Mouse (Mus musculus) left cerebral cortex, postnatal 25 days (tissue): ENCODE data around the gene Negr1. TPM values are rescaled to one million over a fixed set of nuclear protein-coding genes. Genes with fewer than 3 reads are reported as not detected.
A peak's percentile ranks its signal among the peaks of the same experiment; 100 is the strongest.

ENCODE experiments used
- DNase-seq, 2 experiments: peaks; one replicate each; pipeline ENCODE4 v3.0.0; 2022; ENCODE audit warnings: low spot score in 2 of 2, mixed read lengths in 1 of 2
- intact Hi-C: fragments of 180-260 bp; cut with DNase I; formaldehyde crosslinking; loops from one replicate; pipeline ENCODE4 v1.15.1; 2025
- total RNA-seq, 2 experiments: library from RNA; stranded (reverse); gene quantifications; 2 replicates each; pipeline ENCODE4 v1.2.3; 2021

The Negr1 gene
- total RNA-seq, 2 experiments from 2014 or later = 235 to 242 TPM

- intact Hi-C loops = no loop called here
- DNase-seq = no peak
Measured at GRCm38 (mm10) chr3:156883873-156884272, 322.3 kb downstream of the Negr1 start.

DNA sequence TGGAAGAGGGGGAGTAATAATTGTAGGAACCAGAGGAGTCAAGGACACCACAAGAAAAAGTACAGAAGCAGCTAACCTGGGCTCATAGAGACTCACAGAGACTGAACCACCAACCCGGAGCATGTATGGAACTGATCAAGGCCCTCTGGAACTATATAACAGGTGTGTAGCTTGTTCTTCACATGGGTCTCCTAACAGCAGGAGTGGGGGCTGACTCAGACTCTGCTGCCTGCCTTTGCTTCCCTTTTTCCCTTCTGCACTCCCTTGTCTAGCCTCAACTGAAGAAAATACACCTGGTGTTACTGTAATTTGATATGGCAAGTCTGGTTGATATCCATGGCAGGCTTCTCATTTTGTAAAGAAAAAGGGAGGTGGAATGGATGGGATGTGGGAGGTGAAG is 324.1 kb downstream of the Negr1 start:
- intact Hi-C loops = no loop called here
- DNase-seq = no peak

- intact Hi-C loops = no loop called here
- no peak for DNase-seq
Measured at GRCm38 (mm10) chr3:156886915-156887314, 325.3 kb downstream of the Negr1 start.

DNA sequence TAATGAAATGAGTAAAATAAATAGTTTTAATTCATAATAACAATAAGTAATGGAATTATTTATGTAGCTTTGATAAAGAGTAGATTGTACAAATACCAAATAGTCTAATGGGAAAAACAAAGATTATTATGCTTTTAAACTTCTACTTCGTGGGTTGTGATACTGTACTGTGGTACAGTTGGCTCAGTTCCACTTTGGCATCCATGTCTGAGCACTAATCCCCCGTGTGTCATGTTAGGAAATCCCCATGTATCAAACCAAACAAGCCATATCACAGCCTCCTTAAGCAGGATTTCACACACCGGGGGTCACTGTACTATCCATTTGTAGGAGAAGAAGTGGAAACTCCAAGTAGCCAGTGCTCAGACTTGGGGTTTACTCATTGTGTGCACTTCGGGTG is 329.4 kb downstream of the Negr1 start:
- intact Hi-C loops = no loop called here
- no peak for DNase-seq

DNA sequence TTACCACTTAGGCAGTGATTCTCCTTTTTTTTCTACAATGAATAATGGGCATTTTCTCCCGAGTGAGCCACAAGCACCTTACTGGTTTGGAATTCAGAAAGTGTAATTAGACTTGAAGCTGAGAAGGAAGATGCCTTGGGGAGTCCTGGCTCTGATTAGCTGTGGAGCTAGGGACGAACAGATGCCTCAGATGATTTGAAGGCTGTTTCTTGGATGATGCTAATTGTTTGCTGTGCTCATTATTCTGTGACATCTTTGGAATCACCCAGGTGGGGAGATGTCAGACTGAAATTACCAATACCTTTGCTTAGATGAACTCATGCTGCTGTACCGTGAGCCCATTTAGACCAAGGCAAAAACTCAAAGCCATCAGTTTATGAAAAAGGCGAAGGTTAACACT is 333.7 kb downstream of the Negr1 start:
- intact Hi-C loops = no loop called here
- DNase-seq = no peak

GRCm38 (mm10) chr3:156896106-156896505 is 334.5 kb downstream of the Negr1 start:
- intact Hi-C loops = no loop called here
- DNase-seq = no peak

GRCm38 (mm10) chr3:156896552-156896951 is 335.0 kb downstream of the Negr1 start:
- no peak for DNase-seq
- intact Hi-C loops = no loop called here

DNA sequence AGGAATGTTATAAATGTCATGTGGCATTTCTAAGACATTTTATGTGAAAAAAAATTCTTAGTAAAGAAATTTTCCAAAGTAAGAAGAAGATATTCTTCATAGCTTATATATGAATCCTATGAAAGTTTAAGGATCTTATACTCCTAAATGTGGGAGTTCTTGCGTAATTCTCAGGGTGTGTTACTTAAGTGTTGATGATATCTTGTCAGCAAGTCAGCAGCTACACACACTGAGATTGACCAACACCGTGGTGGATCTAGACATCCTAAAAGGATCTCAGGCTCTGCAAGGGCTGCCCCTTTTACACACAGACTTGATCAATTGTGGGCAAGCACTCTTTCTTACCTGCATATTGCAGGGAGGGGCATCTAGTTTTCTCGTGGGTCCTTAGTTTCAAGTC is 339.5 kb downstream of the Negr1 start:
- no peak for DNase-seq
- intact Hi-C loops = no loop called here

GRCm38 (mm10) chr3:156903925-156904576 is 342.5 kb downstream of the Negr1 start:
- DNase-seq = peak; percentile 36 to 68
- intact Hi-C loops = no loop called here

- intact Hi-C loops = no loop called here
- no peak for DNase-seq
Measured at GRCm38 (mm10) chr3:156912816-156913215, 351.2 kb downstream of the Negr1 start.

DNA sequence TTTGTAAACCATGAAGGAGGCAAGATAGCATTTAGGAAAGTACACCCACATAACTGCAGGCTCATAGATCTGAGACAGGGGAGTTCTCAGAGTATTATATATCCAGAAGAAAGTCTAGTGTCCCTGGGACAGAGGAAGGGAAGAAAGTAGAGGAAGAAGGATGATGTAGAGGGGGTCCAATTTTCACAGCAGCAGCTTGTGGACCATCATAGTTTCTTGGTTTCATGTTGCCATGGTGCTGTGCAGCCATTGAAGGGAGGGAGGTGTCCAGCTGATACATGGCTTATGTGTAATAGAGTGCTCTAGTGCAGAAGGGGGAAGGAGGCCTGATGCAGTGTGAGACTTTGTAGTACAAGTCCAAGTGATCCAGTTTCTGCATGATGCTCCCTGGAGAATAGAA is 359.8 kb downstream of the Negr1 start:
- intact Hi-C loops = no loop called here
- no peak for DNase-seq

DNA sequence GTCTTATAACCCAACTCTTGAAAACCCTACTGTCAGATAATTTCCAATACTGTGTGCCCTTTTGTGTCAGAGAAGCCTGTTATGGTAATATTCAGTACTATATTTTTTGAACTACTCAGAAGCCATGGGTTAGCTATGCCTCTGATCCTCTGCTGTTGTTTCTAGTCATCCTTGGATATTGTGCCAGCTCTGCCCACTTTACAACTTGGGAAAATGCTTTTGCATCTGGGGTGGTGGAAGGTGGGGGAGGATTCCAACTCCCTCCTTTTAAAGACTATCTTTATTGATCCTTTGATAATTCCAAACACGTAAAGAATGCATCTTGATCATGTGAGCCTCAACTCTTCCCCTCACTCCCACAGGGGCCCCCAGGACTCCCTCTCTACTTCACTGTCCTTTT is 361.6 kb downstream of the Negr1 start:
- intact Hi-C loops = no loop called here
- DNase-seq = peak in 1 of 2 experiments; percentile 51

- DNase-seq = no peak
- intact Hi-C loops = no loop called here
Measured at GRCm38 (mm10) chr3:156925102-156925501, 363.5 kb downstream of the Negr1 start.

GRCm38 (mm10) chr3:156928396-156929061 is 366.9 kb downstream of the Negr1 start:
- intact Hi-C loops = no loop called here
- DNase-seq = no peak

DNA sequence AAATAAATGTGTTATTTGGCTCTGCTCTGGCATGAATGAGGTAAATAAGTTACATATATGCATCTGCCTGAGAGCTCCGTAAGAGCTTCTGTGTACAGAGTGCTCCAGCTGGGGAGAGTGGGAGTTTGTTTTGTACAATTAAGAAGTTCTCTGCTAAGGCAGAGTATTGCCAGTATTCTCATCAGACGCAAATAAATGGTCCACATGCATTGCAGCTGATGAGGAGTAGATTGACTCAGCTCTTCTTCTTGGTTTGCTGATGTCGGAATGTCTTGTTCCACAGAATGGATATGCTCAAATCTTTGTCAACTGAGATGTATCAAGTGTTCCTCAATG is 367.4 kb downstream of the Negr1 start:
- intact Hi-C loops = no loop called here
- DNase-seq = peak; percentile 44 to 50

GRCm38 (mm10) chr3:156929677-156930440 is 368.3 kb downstream of the Negr1 start:
- intact Hi-C loops = loop anchor here (10.0 kb wide), 1 partner anchor 365 kb away; the partner anchor contains the start of gene Negr1
- no peak for DNase-seq

- no peak for DNase-seq
- intact Hi-C loops = loop anchor here (10.0 kb wide), 1 partner anchor 366 kb away; the partner anchor contains the start of gene Negr1
Measured at GRCm38 (mm10) chr3:156931011-156931410, 369.4 kb downstream of the Negr1 start.

DNA sequence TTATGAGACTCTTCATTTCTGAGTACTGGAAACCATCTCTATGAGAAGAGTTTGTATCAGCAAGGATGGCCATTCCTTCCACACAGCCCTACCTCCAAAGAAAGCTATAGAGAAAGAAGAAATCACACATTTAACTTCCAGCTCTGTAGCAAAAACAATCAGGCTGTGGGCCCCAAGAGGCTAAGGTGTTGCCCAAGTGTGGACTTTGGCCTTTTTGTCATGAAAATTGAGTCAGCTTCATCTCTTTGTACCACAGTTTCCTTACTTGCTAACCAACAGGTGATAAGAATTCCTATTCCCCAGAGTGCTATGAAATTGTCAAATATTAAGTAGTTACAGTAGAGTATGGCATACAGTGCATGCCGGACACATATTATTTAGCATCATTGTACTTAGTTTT is 369.9 kb downstream of the Negr1 start:
- intact Hi-C loops = loop anchor here (10.0 kb wide), 1 partner anchor 367 kb away; the partner anchor contains the start of gene Negr1

GRCm38 (mm10) chr3:156934778-156935290 is 373.2 kb downstream of the Negr1 start:
- DNase-seq = no peak
- intact Hi-C loops = loop anchor here (10.0 kb wide), 1 partner anchor 370 kb away; the partner anchor contains the start of gene Negr1

More for the DNA sequence above, 369.9 kb downstream of the Negr1 start:
- DNase-seq = no peak

DNA sequence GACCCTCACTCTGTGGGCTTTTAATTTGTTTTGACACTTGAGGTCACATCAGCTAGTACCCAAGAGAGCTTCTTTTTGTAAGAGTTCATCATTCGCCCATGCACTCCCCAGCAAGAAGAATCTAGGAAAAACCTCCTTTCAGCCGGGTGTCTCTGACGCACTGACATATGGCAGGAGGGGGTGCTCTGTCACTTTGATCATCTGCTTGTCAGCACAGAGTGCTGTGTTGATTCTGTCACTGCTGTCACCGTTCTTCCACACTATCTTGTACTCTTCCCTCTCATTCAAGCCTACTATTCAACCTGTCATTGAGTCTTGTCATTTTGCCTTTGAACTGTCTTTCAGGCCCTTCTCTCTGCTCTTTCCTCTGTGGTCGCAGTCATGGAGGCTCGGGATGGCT is 385.8 kb downstream of the Negr1 start:
- DNase-seq = peak in 1 of 2 experiments; percentile 51
- intact Hi-C loops = no loop called here
